Mouse (Mus musculus): ENCODE measurements around the gene Cdc14b. TPM values are rescaled to one million over a fixed set of nuclear protein-coding genes. Genes with fewer than 3 reads are reported as not detected.
"Not testable (repeated sequence)": the region's sequence is repeated elsewhere in the genome, so short reads cannot be mapped to it uniquely, and the experiment has no call there.

Gene Cdc14b
- total RNA-seq, 1 experiment from 2014 or later: 5.6 TPM

DNA sequence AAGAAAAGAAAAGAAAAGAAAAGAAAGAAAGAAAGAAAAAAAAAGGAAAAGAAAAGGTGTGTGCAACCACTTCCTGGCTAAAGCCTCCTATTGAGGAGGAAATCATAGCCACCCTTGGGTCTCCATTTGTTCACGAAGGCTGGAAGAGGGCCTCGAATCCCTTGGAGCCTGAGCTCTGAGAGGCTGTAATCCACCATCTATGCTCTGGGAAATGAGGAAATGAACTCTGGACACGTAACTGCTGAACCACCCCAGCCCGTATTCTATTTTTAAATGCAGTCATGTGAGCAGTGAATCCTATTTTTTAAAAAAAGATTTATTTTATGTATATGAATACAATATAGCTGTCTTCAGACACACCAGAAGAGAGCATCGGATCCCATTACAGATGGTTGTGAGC, 5.8 kb upstream of the Cdc14b start:
- ATAC-seq (ENCODE audit: extremely low read depth, insufficient number of reproducible peaks, low FRiP score, poor library complexity, severe bottlenecking): no peak

DNA sequence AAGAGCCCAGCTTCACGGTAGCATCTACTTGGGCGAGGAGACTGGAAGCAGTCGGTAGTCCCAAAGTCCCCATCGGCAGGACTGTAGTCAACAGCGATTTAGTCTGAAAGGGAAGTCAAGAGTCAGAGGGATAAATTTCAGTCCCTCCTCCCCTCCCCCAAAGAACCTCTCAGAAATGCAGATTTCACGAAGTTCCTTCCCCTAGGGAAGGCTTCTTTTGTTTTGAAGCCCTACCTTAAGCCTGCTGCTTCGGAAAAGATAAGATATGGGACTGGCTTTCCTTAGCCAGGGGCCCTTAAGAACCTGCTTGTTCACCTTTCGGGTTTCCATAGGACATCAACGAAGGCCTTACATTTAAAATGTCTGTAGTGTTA, 651 bp upstream of the Cdc14b start:
- no peak for ATAC-seq (ENCODE audit: extremely low read depth, insufficient number of reproducible peaks, low FRiP score, poor library complexity, severe bottlenecking)

DNA sequence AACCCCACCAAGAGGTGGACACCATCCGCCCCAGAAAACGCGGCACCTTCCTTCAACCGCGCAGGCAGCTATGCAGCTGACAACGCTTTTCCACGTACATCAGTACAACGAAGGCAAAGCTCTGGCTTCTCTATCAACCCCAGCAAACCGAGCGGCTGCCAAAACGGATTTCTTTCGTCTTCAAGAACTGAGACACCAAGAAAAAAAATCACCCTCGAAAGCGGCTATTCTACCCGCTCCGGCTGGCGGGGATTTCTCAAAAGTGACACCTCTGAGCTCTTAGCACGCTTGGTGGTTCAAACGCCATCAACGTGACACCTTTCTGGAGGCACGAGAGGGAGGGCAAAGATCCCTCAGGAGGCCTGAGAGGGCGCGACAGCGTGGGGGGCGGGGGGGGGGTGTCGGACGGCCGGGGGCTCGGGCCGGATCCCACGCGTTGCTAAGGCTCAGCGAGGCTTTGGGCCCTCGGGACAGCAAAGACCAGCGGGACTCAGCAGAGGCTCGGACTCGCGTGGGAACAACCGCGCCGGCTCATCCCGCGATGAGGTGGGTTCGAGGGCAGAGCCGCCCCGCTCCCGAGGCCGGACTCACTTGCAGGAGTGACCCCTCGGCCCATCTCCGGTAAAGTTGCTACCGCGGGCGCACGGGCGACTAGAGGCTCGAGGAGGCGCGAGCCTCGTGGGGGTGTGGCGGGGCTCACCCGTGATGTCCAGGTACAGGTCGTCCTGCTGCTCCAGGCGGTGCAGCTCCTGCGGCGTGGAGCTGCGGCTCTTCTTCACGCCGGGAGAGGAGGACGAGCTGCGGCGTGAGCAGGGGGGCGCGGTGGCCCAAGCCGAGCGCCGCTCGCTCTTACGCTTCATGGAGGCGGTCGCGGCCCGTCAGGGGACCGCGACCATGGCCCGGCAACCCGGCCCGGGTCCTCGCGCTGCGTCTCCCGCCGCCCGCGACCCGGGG, 922 bp downstream of the Cdc14b start:
- ATAC-seq (ENCODE audit: extremely low read depth, insufficient number of reproducible peaks, low FRiP score, poor library complexity, severe bottlenecking): no peak

DNA sequence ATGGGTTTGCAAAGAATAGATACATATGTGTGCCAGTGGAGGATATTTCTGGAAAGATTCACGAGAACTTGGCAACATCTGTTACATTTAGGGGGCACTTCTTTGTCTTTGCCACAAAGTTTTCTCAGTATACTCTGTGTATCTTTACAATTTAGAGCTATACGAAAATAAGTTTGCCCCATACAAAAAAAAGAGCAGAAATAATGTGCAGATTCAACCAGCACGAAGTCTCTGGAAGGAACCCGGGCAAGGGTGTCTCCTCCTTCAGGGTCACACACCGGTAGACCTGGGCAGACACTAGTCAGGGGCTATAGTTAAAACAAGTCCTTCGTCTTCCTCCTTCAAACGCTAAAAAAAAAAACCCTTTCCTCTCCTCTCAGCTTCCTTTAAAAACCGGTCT, 1.7 kb downstream of the Cdc14b start:
- no peak for ATAC-seq (ENCODE audit: extremely low read depth, insufficient number of reproducible peaks, low FRiP score, poor library complexity, severe bottlenecking)

DNA sequence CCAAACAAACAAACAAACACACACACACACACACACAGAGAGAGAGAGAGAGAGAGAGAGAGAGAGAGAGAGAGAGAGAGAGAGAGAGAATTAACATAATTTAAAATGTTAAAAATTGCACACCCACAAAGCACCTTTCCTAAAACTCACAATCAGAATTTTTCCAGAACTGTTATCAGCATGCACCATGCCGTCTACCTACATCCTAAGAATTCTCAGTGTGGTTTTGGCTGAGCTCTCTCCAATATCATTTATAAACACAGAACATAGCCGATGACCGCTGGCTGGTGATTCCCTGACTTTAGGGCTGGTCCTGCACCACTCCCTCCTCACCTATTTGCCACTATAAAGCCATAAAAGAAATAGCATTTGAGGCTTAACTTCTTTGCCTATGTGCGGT, 6.7 kb downstream of the Cdc14b start:
- ATAC-seq (ENCODE audit: extremely low read depth, insufficient number of reproducible peaks, low FRiP score, poor library complexity, severe bottlenecking): no peak

DNA sequence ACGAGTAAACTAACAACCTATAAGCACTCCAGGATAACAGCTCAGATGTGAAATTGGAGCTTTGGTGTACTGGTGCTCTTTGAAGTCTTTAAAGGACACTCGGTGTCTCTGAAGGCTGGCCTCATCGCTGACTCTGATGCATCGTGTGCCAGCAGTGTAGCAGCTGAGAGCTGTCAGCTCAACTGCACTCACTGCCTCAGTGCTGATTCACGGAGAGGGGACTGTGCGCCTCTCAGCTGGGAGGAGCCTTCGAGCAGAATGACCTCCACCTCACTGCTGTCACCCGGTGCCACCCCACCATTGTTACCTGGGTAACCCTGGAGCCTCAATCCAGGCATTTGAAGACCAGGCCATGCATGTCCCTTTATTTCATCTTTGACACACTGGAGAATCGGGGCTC, 7.9 kb downstream of the Cdc14b start:
- no peak for ATAC-seq (ENCODE audit: extremely low read depth, insufficient number of reproducible peaks, low FRiP score, poor library complexity, severe bottlenecking)

DNA sequence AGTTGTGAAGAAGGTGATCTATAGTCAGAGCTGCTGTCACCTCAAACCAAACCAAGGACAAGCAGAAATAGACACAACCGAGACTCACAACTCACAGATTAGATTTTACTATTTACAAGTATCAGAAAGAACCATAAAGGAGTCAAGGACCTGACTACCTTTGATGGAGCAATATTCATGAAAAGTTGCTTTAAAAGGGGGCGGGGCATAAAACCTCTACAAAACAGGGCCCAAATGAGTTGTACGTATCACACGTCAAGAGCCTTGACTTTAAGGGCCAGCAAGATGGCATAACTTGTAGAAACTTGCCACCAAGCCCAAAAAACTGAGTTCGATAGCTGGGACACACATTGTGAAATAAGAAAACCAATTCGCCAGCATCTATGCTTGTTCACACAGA, 10.5 kb downstream of the Cdc14b start:
- ATAC-seq (ENCODE audit: extremely low read depth, insufficient number of reproducible peaks, low FRiP score, poor library complexity, severe bottlenecking): no peak

DNA sequence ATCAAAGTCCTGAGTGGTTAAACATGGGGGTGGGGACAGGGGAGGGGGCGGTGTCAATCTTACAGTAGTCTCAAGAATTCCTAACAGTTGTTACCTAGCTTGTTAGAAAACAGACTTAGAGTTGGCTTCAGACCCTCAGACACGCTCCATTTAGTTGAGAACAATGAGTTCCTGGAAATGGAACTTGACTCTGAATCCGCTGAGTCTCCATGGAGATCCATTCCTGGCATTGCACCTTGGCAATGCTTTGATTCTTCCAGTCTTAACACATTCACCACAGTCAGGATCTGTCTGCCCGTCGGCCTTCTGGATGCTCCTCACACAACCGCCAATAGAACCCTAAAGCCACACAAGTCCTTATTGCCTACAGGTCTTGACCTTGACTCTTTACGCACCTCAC, 15.2 kb downstream of the Cdc14b start:
- ATAC-seq (ENCODE audit: extremely low read depth, insufficient number of reproducible peaks, low FRiP score, poor library complexity, severe bottlenecking): no peak

DNA sequence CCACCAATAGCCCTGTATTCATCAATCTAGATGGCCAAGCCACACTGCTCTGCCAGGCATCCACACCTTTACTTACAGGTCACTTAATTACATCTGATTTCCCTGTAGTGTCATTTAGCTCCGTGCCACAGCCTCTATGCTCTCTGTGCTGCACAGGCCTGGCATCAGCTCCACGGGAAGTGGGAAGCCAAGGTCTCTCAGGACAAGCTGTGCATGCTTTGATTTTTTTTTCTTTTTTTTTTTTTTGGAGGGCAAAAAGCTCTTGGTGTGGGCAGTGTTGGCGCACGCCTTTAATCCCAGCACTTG, 16.6 kb downstream of the Cdc14b start:
- no peak for ATAC-seq (ENCODE audit: extremely low read depth, insufficient number of reproducible peaks, low FRiP score, poor library complexity, severe bottlenecking)

DNA sequence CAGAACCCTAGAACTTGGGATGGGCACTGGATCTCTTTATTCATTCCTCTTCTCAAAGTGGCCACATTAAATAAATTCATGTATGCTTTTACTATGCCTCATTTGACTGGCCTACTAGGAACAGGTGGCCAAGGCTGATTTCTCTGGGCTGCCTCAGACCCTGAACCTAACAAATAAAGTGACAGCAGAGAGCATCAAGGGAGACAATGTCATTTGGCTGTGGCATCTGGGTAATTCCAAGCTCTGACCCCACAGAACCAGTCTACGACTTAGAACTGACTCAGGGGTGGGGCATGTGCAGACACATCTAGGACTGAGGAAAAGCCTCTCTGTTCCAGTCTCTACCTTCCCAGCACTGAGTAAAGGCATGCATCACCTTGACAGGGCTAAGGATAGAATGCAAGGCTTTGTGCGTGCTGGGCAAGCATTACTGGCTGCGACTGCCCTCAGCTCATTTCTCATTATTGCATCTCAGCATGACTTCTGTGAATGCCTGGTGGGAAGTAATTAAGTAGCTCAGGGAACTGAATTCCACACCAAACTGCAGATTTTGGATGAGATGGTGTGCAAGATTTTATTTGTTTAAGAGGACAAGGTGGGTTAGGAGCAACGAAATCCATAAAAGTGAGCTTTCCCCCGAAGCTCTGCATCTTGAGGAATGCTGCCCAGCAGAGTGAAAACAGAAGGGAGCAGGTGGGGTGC, 17.1 kb downstream of the Cdc14b start:
- no peak for ATAC-seq (ENCODE audit: extremely low read depth, insufficient number of reproducible peaks, low FRiP score, poor library complexity, severe bottlenecking)

DNA sequence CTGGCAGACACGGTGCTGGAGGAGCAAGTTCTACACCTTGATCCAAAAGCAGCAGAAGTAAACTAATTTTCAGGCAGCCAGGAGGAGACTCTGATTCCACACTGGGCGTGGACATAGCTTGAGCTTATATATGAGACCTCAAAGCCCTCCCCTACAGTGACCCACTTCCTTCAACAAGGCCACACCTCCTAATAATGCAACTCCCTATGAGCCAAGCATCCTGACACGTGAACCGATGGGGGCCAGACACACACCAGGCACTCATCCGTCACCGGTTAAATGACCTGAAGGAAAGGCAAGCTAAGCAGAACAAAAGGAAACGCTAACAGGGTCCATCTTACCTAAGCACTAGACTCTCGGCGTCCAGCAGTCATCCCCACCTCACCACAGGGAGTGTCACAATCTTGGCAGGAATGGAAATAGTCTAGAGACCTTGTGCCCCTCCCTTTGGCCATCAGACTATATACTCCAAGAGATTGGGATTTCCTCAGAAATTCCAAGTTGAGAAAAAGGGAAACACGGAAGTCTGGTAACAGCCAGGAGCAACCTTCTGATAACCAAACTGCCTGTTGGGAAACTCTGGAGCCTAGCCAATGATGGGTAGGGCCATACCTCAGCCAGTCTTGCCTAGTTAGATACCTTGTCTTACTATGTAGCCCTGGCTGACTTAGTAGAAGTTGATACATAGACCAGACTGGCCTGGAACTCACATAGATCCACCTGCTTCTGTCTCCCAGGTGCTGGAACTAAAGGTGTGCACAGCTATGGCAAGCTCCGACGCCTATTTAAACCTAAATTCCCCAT, 17.9 kb downstream of the Cdc14b start:
- no peak for ATAC-seq (ENCODE audit: extremely low read depth, insufficient number of reproducible peaks, low FRiP score, poor library complexity, severe bottlenecking)

DNA sequence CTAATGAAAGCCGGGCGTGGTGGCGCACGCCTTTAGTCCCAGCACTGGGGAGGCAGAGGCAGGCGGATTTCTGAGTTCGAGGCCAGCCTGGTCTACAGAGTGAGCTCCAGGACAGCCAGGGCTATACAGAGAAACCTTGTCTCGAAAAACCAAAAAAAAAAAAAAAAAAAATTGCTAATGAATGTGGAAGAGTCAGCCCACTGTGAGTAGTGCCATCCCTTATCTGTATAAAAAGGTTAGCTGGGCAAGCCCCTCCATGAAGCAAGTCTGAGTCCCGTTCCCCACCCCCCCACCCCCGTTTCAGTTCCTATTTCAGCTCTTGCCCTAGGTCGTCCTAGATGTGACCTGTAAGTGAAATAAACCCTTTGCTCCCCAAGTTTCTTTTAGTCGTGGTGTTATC, 20.9 kb downstream of the Cdc14b start:
- not testable (repeated sequence) for ATAC-seq (ENCODE audit: extremely low read depth, insufficient number of reproducible peaks, low FRiP score, poor library complexity, severe bottlenecking)

DNA sequence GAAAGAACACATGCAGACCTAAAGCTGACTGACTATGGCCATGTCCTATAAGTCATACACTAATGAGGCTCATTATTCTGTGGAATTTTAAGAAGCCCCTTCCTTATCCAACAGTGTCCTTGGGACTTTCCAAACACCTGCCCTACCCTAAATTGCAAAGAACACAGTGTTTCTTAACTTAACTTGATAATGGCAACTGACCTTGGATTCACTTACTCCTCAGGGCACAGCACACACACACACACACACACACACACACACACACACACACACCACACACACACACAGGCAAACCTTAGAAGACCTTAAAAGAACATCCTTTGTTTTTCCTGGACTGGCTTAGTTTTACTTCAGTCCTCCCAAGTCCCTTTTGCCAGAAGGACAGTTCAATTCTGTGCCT, 21.4 kb downstream of the Cdc14b start:
- no peak for ATAC-seq (ENCODE audit: extremely low read depth, insufficient number of reproducible peaks, low FRiP score, poor library complexity, severe bottlenecking)

DNA sequence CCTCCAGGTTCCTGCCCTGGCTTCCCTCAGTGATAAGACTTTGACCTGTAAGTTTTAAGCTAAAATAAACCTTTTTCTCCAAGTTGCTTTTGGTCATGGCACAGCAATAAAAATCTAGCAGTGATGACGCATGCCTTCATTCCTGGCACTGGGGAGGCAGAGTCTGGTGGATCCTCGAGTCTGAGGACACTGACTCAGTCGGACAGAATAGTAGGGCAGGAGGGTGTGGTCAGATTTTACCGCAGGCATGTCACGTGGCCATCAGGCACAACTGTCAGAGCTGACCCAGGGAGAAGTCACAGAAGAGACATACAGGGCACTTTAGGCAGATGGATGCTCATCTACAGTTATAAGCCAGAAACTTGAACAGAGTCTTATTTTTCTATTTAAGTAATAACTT, 22.9 kb downstream of the Cdc14b start:
- no peak for ATAC-seq (ENCODE audit: extremely low read depth, insufficient number of reproducible peaks, low FRiP score, poor library complexity, severe bottlenecking)

DNA sequence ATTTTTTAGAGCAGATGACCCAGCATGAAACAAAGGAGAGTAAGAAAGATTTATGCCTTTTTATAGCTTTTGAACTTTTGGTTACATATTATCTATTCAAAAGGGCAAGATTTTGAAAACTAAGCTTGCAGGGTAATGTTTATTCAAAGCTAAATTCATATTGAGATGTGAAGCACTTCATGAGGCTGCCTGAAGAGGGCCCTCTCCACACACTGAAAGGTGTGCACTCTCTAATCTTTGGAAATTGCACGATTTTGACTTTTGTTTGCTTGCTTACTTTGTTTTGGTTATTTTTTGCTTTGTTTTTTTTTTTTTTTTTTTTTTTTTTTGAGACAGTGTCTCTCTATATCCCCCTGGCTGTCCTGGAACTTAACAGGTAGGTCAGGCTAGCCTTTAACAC, 24.7 kb downstream of the Cdc14b start:
- peak; percentile 45; the same call in 1 of the 2 replicates for ATAC-seq (ENCODE audit: extremely low read depth, insufficient number of reproducible peaks, low FRiP score, poor library complexity, severe bottlenecking)

DNA sequence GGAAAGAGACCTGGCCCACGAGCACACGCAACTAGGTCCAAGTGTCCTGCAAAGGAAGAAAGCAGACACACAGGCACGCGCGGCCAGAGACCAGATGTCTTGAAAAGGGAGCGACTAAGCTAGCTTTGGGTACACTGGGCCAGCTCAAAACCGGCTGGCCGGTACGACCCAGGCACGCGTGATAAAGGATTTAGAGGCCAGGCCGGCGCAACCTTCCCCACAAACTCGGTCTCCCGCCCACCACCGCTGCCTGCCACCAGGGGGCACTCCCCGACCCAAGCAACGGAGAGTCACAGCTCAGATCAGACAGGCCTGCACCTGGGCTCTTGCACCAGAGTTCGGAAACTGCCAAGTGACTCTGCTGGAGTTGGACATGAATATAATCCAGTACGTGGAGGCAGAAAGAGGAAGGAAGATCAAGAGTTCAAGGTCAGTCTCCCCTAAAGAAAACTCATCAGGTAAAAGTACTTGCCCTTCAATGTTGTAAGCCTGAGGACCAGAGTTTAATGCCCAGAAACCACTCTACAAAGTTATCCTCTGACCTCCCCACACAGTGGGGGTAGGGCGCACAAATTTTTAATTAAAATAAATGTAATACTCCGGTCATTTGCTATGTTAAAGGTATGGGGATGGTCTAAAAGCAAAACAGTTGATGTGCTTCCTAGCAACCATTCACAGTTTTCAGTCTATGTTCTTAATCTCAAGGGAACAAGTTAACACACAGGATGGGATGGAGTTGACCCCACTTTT, 26.1 kb downstream of the Cdc14b start:
- peak; percentile 92 for ATAC-seq (ENCODE audit: extremely low read depth, insufficient number of reproducible peaks, low FRiP score, poor library complexity, severe bottlenecking)

DNA sequence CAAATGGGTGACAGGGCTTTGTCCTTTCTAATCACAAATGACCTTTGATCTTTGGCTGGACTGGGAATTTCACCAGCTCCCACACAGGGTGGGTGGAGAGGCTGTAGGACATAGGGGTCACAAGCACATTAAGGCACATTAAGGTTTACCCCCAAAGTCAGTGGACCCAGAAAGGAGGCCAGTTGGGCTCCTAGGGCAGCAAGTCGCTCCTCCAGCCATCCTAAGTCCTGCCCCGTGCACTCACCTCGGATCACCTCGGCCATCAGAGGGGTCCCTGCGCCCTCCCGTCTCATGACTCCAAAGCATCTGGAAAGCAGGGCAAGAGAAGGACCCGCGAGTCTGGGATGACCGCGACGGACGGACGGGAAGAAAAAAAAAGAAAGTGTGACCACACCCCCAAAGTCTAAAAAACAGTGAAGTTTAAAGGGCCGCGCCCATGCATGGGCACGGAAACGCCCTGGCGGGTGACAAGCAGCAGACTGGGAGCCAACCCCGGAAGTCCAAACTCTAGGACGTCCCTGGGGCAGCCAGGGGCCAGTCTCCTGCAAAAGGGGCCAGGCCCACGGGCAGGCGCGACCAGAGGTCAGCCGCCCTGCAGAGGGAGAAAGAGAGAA, 26.8 kb downstream of the Cdc14b start:
- peak; percentile 75 for ATAC-seq (ENCODE audit: extremely low read depth, insufficient number of reproducible peaks, low FRiP score, poor library complexity, severe bottlenecking)

DNA sequence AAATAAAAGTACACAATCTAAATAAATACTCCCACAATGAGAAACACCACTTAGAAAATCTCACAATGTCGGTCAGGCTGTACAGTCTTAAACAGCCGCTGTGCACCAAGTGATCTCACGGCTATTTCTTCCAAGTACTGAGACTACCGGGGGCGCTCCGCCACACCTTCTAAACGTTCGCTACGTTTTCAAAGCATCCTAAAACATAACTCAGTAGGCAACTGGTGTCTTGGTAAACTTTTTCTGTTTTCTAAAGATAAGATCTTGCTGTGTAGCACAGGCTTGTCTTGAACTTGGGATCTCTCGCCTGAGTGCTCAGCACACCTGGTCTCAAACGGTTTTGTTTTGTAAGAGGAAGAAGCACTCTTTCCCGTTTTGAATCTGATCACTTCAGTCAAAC, 29.0 kb downstream of the Cdc14b start:
- no peak for ATAC-seq (ENCODE audit: extremely low read depth, insufficient number of reproducible peaks, low FRiP score, poor library complexity, severe bottlenecking)
